Mouse (Mus musculus) hindbrain, embryonic 16.5 days (tissue): ENCODE results near the gene Ugt1a2. TPM values are rescaled to one million over a fixed set of nuclear protein-coding genes. Genes with fewer than 3 reads are reported as not detected.

Source experiments
- ATAC-seq: fragments of 200-750 bp; cut with Nextera tagmentation; 2 replicates; pipeline ENCODE4 v1.8.0; 2017; ENCODE audit warnings: moderate TSS enrichment, moderate library complexity
- H3K27ac ChIP-seq: fragments of 300-500 bp; sonication (generic); 2 replicates; pipeline ENCODE4 v1.5.1; 2014; ENCODE audit warnings: low read depth, mild to moderate bottlenecking, control low read depth, low read length, moderate library complexity
- H3K27me3 ChIP-seq: fragments of 300-500 bp; sonication (generic); replicated peaks from 2 replicates; pipeline ENCODE4 v1.6.1; 2014; ENCODE audit warnings: low read length; ENCODE audit not compliant: control insufficient read depth, insufficient read depth
- H3K36me3 ChIP-seq: fragments of 300-500 bp; sonication (generic); 2 replicates; pipeline ENCODE4 v1.6.1; 2014; ENCODE audit warnings: mild to moderate bottlenecking, low read length, moderate library complexity, mixed read lengths; ENCODE audit not compliant: control insufficient read depth, insufficient read depth
- H3K4me1 ChIP-seq: fragments of 300-500 bp; sonication (generic); 2 replicates; pipeline ENCODE4 v1.6.1; 2014; ENCODE audit warnings: low read depth, low read length; ENCODE audit not compliant: control insufficient read depth, insufficient read depth
- H3K4me2 ChIP-seq: fragments of 300-500 bp; sonication (generic); 2 replicates; pipeline ENCODE4 v1.6.1; 2014; ENCODE audit warnings: mild to moderate bottlenecking, low read length, control low read depth, moderate library complexity
- H3K4me3 ChIP-seq: fragments of 300-500 bp; sonication (generic); 2 replicates; pipeline ENCODE4 v1.5.1; 2014; ENCODE audit warnings: mild to moderate bottlenecking, low read length, control low read depth, moderate library complexity
- H3K9ac ChIP-seq: fragments of 300-500 bp; sonication (generic); 2 replicates; pipeline ENCODE4 v1.6.1; 2014; ENCODE audit warnings: low read depth, mild to moderate bottlenecking, control low read depth, low read length, moderate library complexity
- H3K9me3 ChIP-seq: fragments of 300-500 bp; sonication (generic); 2 replicates; pipeline ENCODE4 v1.6.1; 2014; ENCODE audit warnings: mild to moderate bottlenecking, low read length, moderate library complexity; ENCODE audit not compliant: control insufficient read depth
- WGBS: fragments of 180-500 bp; shearing (Covaris S2); extraction: QIAGEN DNeasy Blood & Tissue Kit; methylation state at CpG from one replicate; pipeline ENCODE4 v1.1.7; 2014; 5-methylcytosine and 5-hydroxymethylcytosine counted together
- polyA plus RNA-seq: library from polyadenylated mRNA; unstranded; fragments of >200 nt; fragmentation: Nextera tagmentation; extraction: Ambion mirVana; gene quantifications from 2 replicates; pipeline ENCODE4 v1.2.1, GENCODE M21; 2015

Ugt1a2 gene
- polyA plus RNA-seq, 1 experiment from 2014 or later, result not detected

DNA sequence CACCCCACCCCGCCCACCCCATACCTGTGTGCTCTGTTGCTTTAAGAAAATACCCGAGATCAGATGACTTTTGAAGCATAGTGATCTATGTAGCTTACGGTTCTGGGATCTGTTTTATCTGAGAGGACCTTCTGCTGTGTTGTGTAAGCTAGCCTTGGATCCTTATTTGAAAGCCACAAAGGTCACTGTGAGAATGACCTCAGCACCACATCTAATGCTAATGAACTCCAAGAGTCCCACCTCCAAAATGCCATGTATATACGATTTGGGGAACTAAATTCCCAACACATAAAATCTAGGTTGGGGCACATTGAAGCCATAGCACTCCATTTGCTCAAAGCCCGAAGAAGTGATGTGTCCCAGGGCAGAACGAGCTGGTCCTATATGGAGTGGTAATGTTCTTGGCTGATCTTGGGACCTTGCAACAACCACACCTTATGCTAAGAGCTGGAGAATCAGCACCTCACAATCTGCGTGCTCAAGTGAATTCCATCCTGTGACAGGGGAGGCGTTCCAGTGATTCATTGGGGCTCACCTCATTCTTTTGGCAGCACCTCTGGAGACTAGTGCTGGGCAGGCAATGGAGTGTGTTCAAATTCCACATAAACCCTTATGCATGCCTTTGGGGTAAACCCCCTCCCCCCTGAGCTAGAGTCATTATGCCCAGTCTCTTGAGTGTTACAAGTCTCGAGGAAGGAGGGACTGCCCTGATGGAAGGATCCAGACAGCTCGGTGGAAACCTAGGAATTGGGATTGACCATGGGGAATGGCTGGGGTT, 56.7 kb downstream of the Ugt1a2 start:
- Histone ChIP-seq H3K27ac (no peak overlapping the region), H3K27me3 (no peaks in the 10 kb centered on the region), H3K4me1 (no peaks in the 10 kb centered on the region), H3K4me3 (no peak overlapping the region), H3K36me3 (peaks cover 8% of the 10 kb centered on the region; the same call in 1 of the 2 replicates), H3K4me2 (no peak overlapping the region), H3K9me3 (peaks cover 42% of the 10 kb centered on the region), H3K9ac (no peak overlapping the region)
- no peak for ATAC-seq
- 80% methylated on average over 10 of the region's 10 CpGs for WGBS

GRCm38 (mm10) chr1:88257681-88258080, 57.3 kb downstream of the Ugt1a2 start:
- peaks cover 36% of the 10 kb centered on the region for H3K9me3 ChIP-seq
- H3K9ac ChIP-seq, result no peak overlapping the region
- no peak overlapping the region for H3K27ac ChIP-seq
- H3K4me1 ChIP-seq, result no peaks in the 10 kb centered on the region
- no peak overlapping the region for H3K4me3 ChIP-seq
- H3K4me2 ChIP-seq, result no peak overlapping the region
- no peak for ATAC-seq
- H3K27me3 ChIP-seq, result no peaks in the 10 kb centered on the region
- peaks cover 10% of the 10 kb centered on the region for H3K36me3 ChIP-seq
- WGBS, result 81% methylated on average over 6 of the region's 6 CpGs

DNA sequence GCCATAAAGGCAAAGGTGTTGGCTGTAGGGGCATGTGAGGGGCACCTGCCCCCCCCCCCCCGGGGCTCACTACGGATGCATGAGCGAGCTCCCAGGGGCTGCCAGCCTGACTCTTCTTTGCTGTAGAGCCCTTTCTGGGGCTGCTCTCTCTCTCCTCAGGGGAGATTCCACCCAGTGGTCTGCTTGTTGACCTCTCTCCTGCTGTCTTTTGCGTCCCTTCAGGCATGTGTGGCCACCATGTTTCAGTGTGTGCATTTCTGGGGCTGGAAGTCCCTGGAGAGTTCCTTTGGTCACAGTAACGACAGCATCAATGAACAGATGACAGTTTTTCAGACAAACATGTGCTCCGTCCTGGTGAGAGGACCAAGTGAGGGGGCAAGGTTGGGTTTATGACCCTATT, 58.0 kb downstream of the Ugt1a2 start:
- ATAC-seq, result 0 out of 2 replicates have a peak, but pooled peaks have one; percentile 0
- Histone ChIP-seq H3K9me3 (peaks cover 29% of the 10 kb centered on the region), H3K27me3 (no peaks in the 10 kb centered on the region), H3K4me3 (no peak overlapping the region), H3K27ac (no peak overlapping the region), H3K4me2 (no peak overlapping the region), H3K4me1 (no peaks in the 10 kb centered on the region), H3K9ac (no peak overlapping the region), H3K36me3 (peaks cover 17% of the 10 kb centered on the region)
- WGBS, result 67% methylated on average over 6 of the region's 6 CpGs

GRCm38 (mm10) chr1:88258881-88259642, 58.7 kb downstream of the Ugt1a2 start:
- H3K4me2 ChIP-seq, result no peak overlapping the region
- peaks cover 24% of the 10 kb centered on the region for H3K9me3 ChIP-seq
- no peak overlapping the region for H3K27ac ChIP-seq
- 74% methylated on average over 8 of the region's 8 CpGs for WGBS
- peak; percentile 25 for ATAC-seq
- no peaks in the 10 kb centered on the region for H3K4me1 ChIP-seq
- H3K36me3 ChIP-seq, result peaks cover 24% of the 10 kb centered on the region
- no peak overlapping the region for H3K4me3 ChIP-seq
- no peak overlapping the region for H3K9ac ChIP-seq
- no peaks in the 10 kb centered on the region for H3K27me3 ChIP-seq

- no peak overlapping the region for H3K9ac ChIP-seq
- no peaks in the 10 kb centered on the region for H3K4me1 ChIP-seq
- no peak overlapping the region for H3K4me3 ChIP-seq
- H3K27ac ChIP-seq, result no peak overlapping the region
- peaks cover 22% of the 10 kb centered on the region for H3K9me3 ChIP-seq
- no peaks in the 10 kb centered on the region for H3K27me3 ChIP-seq
- H3K4me2 ChIP-seq, result no peak overlapping the region
- H3K36me3 ChIP-seq, result peaks cover 30% of the 10 kb centered on the region
- peak; percentile 3 for ATAC-seq
- WGBS, result 79% methylated on average over 4 of the region's 4 CpGs
Measured at GRCm38 (mm10) chr1:88259643-88260024, 59.2 kb downstream of the Ugt1a2 start.

GRCm38 (mm10) chr1:88260114-88260513, 59.7 kb downstream of the Ugt1a2 start:
- Histone ChIP-seq H3K9me3 (peaks cover 17% of the 10 kb centered on the region), H3K27me3 (no peaks in the 10 kb centered on the region), H3K4me3 (no peak overlapping the region), H3K9ac (no peak overlapping the region), H3K4me1 (no peaks in the 10 kb centered on the region), H3K4me2 (no peak overlapping the region), H3K36me3 (peaks cover 34% of the 10 kb centered on the region), H3K27ac (no peak overlapping the region)
- ATAC-seq, result peak; percentile 14; the same call in 1 of the 2 replicates
- 82% methylated on average over 6 of the region's 6 CpGs for WGBS

DNA sequence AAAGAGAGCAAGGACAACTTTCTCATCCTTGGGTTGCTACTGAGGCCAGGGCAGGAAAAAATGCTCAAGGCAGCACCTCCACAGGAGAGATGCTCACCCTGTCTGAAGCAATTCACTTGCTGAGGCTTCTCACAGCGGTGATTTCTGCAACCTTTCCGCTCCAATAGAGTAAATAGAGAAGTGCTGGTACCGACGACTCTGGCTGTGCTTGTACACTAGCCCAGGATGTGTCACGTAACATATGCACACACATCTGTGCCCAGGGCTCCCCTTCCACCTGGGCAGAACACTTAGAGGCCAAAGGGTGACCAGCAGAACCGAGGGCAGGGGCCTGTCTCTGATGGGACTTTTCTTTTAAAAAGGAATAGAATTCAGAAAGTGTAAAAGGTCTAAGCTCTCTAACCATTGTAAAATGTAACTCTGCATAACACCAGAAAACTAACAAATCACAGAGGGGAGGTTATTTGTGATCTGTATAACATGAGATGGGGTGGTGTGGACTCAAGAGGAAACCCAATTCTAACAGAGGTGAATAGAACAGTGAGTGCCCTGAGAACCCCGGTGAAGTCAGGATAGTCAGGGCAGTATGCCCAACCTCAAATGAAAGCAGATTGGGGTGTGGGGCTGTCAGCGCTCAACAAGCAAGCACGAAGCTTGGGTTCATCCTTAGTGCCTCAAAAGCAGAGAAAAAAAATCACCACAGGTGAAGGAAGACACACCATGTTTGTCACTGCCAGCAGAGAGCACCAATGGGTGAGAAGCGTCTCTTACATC, 60.4 kb downstream of the Ugt1a2 start:
- H3K36me3 ChIP-seq, result peaks cover 41% of the 10 kb centered on the region
- H3K9ac ChIP-seq, result no peak overlapping the region
- H3K4me3 ChIP-seq, result no peak overlapping the region
- H3K27me3 ChIP-seq, result no peaks in the 10 kb centered on the region
- 84% methylated on average over 10 of the region's 10 CpGs for WGBS
- no peaks in the 10 kb centered on the region for H3K4me1 ChIP-seq
- H3K27ac ChIP-seq, result no peak overlapping the region
- H3K9me3 ChIP-seq, result peaks cover 12% of the 10 kb centered on the region
- no peak overlapping the region for H3K4me2 ChIP-seq
- ATAC-seq, result no peak

DNA sequence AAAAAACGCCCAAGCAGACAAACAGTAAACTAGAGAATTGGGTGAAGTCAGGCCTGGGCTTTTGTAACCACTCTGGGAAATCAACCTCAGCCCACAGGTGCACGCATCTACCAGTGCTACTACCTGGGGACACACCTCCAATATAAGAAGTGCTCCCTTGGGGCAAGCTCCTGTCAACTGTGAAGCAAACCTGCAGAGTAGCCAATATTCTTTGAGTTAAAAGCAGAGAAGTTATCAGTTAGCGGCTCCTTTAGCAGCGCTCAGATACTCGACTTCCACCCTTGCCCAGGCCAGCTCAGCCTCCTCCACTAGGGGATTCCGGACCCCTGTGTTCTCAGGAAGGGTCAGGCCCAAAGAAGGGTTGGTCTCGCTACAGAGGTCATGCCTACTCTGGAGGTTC, 61.3 kb downstream of the Ugt1a2 start:
- Histone ChIP-seq H3K27ac (no peak overlapping the region), H3K27me3 (no peaks in the 10 kb centered on the region), H3K9me3 (peaks cover 3% of the 10 kb centered on the region; the same call in 1 of the 2 replicates), H3K4me3 (no peak overlapping the region), H3K9ac (no peak overlapping the region), H3K4me2 (no peak overlapping the region), H3K36me3 (peaks cover 50% of the 10 kb centered on the region), H3K4me1 (no peaks in the 10 kb centered on the region)
- ATAC-seq, result no peak
- WGBS, result 86% methylated on average over 7 of the region's 7 CpGs

DNA sequence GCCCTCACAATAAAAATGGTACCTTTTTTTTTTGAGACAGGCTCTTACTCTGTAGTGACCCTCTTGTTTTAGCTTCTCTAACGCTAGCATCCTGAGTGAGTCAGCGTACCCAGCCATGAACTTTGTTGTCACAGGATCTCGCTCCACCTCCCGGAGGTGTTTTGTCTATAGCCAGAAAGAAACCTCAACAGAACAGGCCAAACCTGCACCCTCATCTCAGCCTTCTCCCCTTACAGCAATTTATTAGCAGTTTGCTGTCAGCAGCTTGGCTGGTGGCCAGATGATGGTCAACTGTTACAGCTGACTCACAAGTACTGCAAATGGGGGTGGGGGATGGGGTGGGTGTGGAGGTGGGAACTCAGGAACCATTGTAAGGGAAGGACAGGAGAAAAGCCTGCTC, 61.9 kb downstream of the Ugt1a2 start:
- H3K4me1 ChIP-seq, result no peaks in the 10 kb centered on the region
- no peak overlapping the region for H3K27ac ChIP-seq
- peaks cover 56% of the 10 kb centered on the region for H3K36me3 ChIP-seq
- no peaks in the 10 kb centered on the region for H3K27me3 ChIP-seq
- no peak overlapping the region for H3K4me3 ChIP-seq
- H3K4me2 ChIP-seq, result no peak overlapping the region
- no peak overlapping the region for H3K9ac ChIP-seq
- WGBS, result 83% methylated on average over 4 of the region's 4 CpGs
- 0 out of 2 replicates have a peak, but pooled peaks have one; percentile 2 for ATAC-seq
- H3K9me3 ChIP-seq, result 0 out of 2 replicates have a peak, but pooled peaks cover 2% of the 10 kb centered on the region
